Mouse (Mus musculus): ENCODE measurements around the gene Ica1. TPM values are rescaled to one million over a fixed set of nuclear protein-coding genes. Genes with fewer than 3 reads are reported as not detected.

The Ica1 gene
- polyA plus RNA-seq, 1 experiment from 2014 or later, result 12.5 TPM

- Histone ChIP-seq H3K9me3 (replicated peaks) (no peaks in the 10 kb centered on the region), H3K36me3 (no peaks in the 10 kb centered on the region), H3K27me3 (ENCODE audit: low read depth, poor library complexity, severe bottlenecking) (no peaks in the 10 kb centered on the region), H3K4me1 (peaks cover 3% of the 10 kb centered on the region; the same call in 1 of the 2 replicates), H3K4me3 (no peak overlapping the region), H3K27ac (replicated peaks) (no peak overlapping the region)
- no peak for DNase-seq (ENCODE audit: low spot score)
- WGBS, result 84% methylated on average over 3 of the region's 3 CpGs
Measured at GRCm38 (mm10) chr6:8623045-8623444, 155.2 kb downstream of the Ica1 start.

GRCm38 (mm10) chr6:8619582-8620350 is 158.5 kb downstream of the Ica1 start:
- Histone ChIP-seq H3K27me3 (ENCODE audit: low read depth, poor library complexity, severe bottlenecking) (no peaks in the 10 kb centered on the region), H3K27ac (replicated peaks) (no peak overlapping the region), H3K9me3 (replicated peaks) (no peaks in the 10 kb centered on the region), H3K4me3 (no peak overlapping the region), H3K4me1 (no peaks in the 10 kb centered on the region), H3K36me3 (no peaks in the 10 kb centered on the region)
- WGBS, result 84% methylated on average over 4 of the region's 4 CpGs
- no peak for DNase-seq (ENCODE audit: low spot score)

GRCm38 (mm10) chr6:8617369-8617768 is 160.9 kb downstream of the Ica1 start:
- 75% methylated on average over 2 of the region's 2 CpGs for WGBS
- no peaks in the 10 kb centered on the region for H3K27me3 ChIP-seq (ENCODE audit: low read depth, poor library complexity, severe bottlenecking)
- H3K9me3 ChIP-seq (replicated peaks), result no peaks in the 10 kb centered on the region
- H3K36me3 ChIP-seq, result no peaks in the 10 kb centered on the region
- no peaks in the 10 kb centered on the region for H3K4me1 ChIP-seq
- no peak for DNase-seq (ENCODE audit: low spot score)
- no peak overlapping the region for H3K4me3 ChIP-seq
- H3K27ac ChIP-seq (replicated peaks), result no peak overlapping the region

- no peak overlapping the region for H3K27ac ChIP-seq (replicated peaks)
- no peak for DNase-seq (ENCODE audit: low spot score)
- WGBS, result 92% methylated on average over 9 of the region's 9 CpGs
- H3K4me3 ChIP-seq, result no peak overlapping the region
- no peaks in the 10 kb centered on the region for H3K9me3 ChIP-seq (replicated peaks)
- no peaks in the 10 kb centered on the region for H3K27me3 ChIP-seq (ENCODE audit: low read depth, poor library complexity, severe bottlenecking)
- peaks cover 21% of the 10 kb centered on the region for H3K36me3 ChIP-seq
- no peaks in the 10 kb centered on the region for H3K4me1 ChIP-seq
Measured at GRCm38 (mm10) chr6:8591665-8592064, 186.6 kb downstream of the Ica1 start.

GRCm38 (mm10) chr6:8583892-8584291 is 194.4 kb downstream of the Ica1 start:
- Histone ChIP-seq H3K9me3 (replicated peaks) (no peaks in the 10 kb centered on the region), H3K27me3 (ENCODE audit: low read depth, poor library complexity, severe bottlenecking) (no peaks in the 10 kb centered on the region)
- WGBS, result 92% methylated on average over 3 of the region's 3 CpGs

GRCm38 (mm10) chr6:8582377-8582776 is 195.9 kb downstream of the Ica1 start:
- no peak overlapping the region for H3K27ac ChIP-seq (replicated peaks)
- no peak for DNase-seq (ENCODE audit: low spot score)

More at GRCm38 (mm10) chr6:8583892-8584291, 194.4 kb downstream of the Ica1 start:
- Histone ChIP-seq H3K27ac (replicated peaks) (no peak overlapping the region), H3K4me1 (no peaks in the 10 kb centered on the region), H3K4me3 (no peak overlapping the region), H3K36me3 (peaks cover 26% of the 10 kb centered on the region)
- DNase-seq (ENCODE audit: low spot score), result no peak

More at GRCm38 (mm10) chr6:8582377-8582776, 195.9 kb downstream of the Ica1 start:
- Histone ChIP-seq H3K27me3 (ENCODE audit: low read depth, poor library complexity, severe bottlenecking) (no peaks in the 10 kb centered on the region), H3K36me3 (peaks cover 22% of the 10 kb centered on the region), H3K9me3 (replicated peaks) (no peaks in the 10 kb centered on the region), H3K4me3 (no peak overlapping the region), H3K4me1 (no peaks in the 10 kb centered on the region)
- WGBS, result 96% methylated on average over 9 of the region's 9 CpGs

Other genes starting within 250 kb of the Ica1 start
- 0.72 and 2.0 TPM in 2 replicates for gene Nxph1, start 169.9 kb upstream of the Ica1 start, polyA plus RNA-seq (2016; fragmentation: Nextera tagmentation; extraction: Ambion mirVana)

Data from midbrain, embryonic 10.5 days (tissue).